Mouse (Mus musculus) heart, postnatal 10 days (tissue): ENCODE measurements around the gene Zscan4-ps3. TPM values are rescaled to one million over a fixed set of nuclear protein-coding genes. Genes with fewer than 3 reads are reported as not detected.
"Not testable (repeated sequence)": the region's sequence is repeated elsewhere in the genome, so short reads cannot be mapped to it uniquely, and the experiment has no call there.

Experiments used
- DNase-seq, 2 experiments: peaks; one replicate each; pipeline ENCODE4 v3.0.0; 2021
- intact Hi-C: fragments of 180-260 bp; cut with DNase I; formaldehyde crosslinking; loops from one replicate; pipeline ENCODE4 v1.15.1; 2025
- total RNA-seq, 2 experiments: library from RNA; stranded (reverse); gene quantifications; 2 replicates each; pipeline ENCODE4 v1.2.3; 2021

Zscan4-ps3 gene
- not detected for total RNA-seq

- DNase-seq, intact Hi-C loops: not testable (repeated sequence)
Observed at GRCm38 (mm10) chr7:11609008-11609407, at the start of gene Zscan4-ps3. Gene Zscan4-ps3 (plus strand): TSS chr7:11609308.

- peak; percentile 1 to 2 for DNase-seq
- intact Hi-C loops, result not testable (repeated sequence)
Observed at GRCm38 (mm10) chr7:11617082-11617481, 8.0 kb downstream of the Zscan4-ps3 start.

Other genes starting within 250 kb of the Zscan4-ps3 start
- gene Zscan4f, start 211.4 kb upstream of the Zscan4-ps3 start, total RNA-seq, result not detected
- gene Zscan4-ps2, start 95.0 kb upstream of the Zscan4-ps3 start, total RNA-seq, result not detected
- not detected for gene Vmn1r72, start 70.8 kb downstream of the Zscan4-ps3 start, total RNA-seq
- gene Vmn1r73, start 121.0 kb downstream of the Zscan4-ps3 start, total RNA-seq, result not detected
- not detected for gene Vmn1r74, start 224.7 kb downstream of the Zscan4-ps3 start, total RNA-seq